Mouse (Mus musculus): ENCODE results near the gene Matn4.

DNA sequence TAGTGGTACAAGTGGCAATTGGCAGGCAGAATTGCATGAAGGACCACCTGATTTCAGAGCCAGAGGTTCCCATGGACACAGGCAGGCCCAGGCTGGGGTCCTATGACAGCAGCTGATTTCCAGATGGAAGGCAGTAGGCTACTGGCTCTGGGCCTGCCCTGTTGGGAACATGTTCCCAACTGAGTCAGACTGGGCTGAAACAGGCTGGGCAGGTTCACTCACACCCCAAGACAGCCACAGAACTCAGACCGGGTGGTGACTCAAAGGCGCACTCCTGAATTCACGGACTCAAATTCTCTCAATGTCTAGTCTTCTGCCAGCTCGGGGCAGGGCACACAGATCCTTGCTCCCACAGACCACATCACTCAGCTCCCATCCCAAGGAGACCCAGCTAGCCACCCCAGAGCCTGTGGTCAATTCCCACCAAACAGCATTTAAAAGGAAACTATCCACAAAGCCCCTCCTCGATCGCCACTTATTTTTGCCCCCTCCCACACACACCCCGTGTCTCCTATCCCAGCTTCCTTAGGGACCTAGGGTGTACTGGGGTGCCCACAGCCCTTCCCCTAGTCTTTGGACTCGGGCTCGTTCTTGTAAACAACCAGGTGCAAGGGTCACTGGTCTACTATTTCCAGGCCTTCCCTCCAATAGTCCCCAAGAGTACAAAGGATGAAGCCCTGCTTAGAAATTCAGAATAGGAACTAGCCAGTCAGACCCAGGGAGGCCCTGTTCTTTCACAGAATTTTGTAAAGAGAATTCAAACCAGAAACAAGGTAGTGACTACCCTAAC lies 26.9 kb upstream of the Matn4 start:
- TF ChIP-seq POLR2A (IDR thresholded peaks at IDR 0.05; ENCODE audit: insufficient read depth, low read depth, low read length) = no peak
- no peak for TF ChIP-seq EP300 (IDR thresholded peaks at IDR 0.05; ENCODE audit: insufficient read depth, low read depth, low read length)

All from heart, adult 2 months (tissue).